In the genomic region with DNA sequence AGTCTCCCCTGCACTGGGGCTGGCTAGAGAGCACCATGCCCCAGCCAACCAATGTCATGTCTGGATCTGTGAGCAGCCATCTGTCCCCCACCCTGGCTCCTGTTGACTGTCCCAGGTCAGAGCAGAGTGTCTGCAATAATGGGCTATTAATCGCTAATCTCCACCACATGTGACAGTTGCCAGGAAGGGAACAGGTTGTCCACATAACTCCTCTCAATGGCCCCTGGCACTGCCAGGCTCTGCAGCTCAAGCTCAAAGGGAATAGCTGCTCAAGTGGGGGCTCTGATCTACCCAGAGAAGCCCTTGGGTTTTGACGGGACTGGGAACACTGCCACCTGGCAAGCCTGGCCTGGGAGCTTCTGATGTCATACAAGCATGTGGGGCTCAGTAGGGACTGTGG, we compare ENCODE assay signal across 9 mouse cellular contexts.
DNase-seq lines count a peak whose midpoint lies in the region; ATAC-seq lines count a peak whose summit lies in the region.
"Had no signal": no experiment of that assay in that cellular context is flagged by ENCODE, and none has a peak within 500 bp of the region (broad histone marks: within the 10 kb centered on the region; RNA-seq: fewer than 3 reads in every experiment).

No protein-coding gene starts in this region.

- no peak overlapping the region for H3K4me2 ChIP-seq in intestine, embryonic 15.5 days (replicated peaks)
- H3K4me2 ChIP-seq: limb, embryonic 15.5 days had no signal

- intact Hi-C loops in heart, postnatal 36 days (cut with DNase I): no loop called here

- no peaks in the 10 kb centered on the region for H3K9me3 ChIP-seq in intestine, embryonic 15.5 days
- H3K9me3 ChIP-seq: limb, embryonic 15.5 days had no signal

- no peak for ATAC-seq in intestine, embryonic 15.5 days

- no peaks in the 10 kb centered on the region for H3K4me1 ChIP-seq in intestine, embryonic 15.5 days (replicated peaks)

- H3K27me3 ChIP-seq in intestine, embryonic 15.5 days (replicated peaks): no peaks in the 10 kb centered on the region

- 64% methylated on average over 2 of the region's 2 CpGs for WGBS in intestine, embryonic 15.5 days

- H3K36me3 ChIP-seq in intestine, embryonic 15.5 days: no peaks in the 10 kb centered on the region
- H3K36me3 ChIP-seq: limb, embryonic 15.5 days had no signal

- no peak overlapping the region for H3K9ac ChIP-seq in intestine, embryonic 15.5 days
- H3K9ac ChIP-seq: limb, embryonic 15.5 days had no signal

- H3K4me3 ChIP-seq in intestine, embryonic 15.5 days (replicated peaks): no peak overlapping the region
- H3K4me3 ChIP-seq: limb, embryonic 15.5 days had no signal

- H3K27ac ChIP-seq in intestine, embryonic 15.5 days: no peak overlapping the region
- H3K27ac ChIP-seq: limb, embryonic 15.5 days had no signal

- peak; percentile 13 for DNase-seq in cerebellum, adult 11-12 months
- DNase-seq in cerebellum, adult 8-10 months: no peak
- peak; percentile 54 for DNase-seq in layer of hippocampus, adult 9-11 months
- DNase-seq in layer of hippocampus, adult 9-10 months (ENCODE audit: low spot score): no peak
- DNase-seq in cerebellum, adult 18-20 months: peak; percentile 6 to 9
- DNase-seq in heart, postnatal 36 days: peak; percentile 75 to 76
- no peak for DNase-seq in T-cell, adult 2 months (ENCODE audit: low spot score)

Comparison
In these comparisons a context has a peak if more than half of its experiments do, and no peak if none do; other contexts are left out.
1. DNase-seq: peak in cerebellum, adult 11-12 months (single experiment), layer of hippocampus, adult 9-11 months (single experiment), cerebellum, adult 18-20 months (2 of 2) and heart, postnatal 36 days (2 of 2); none in cerebellum, adult 8-10 months (single experiment), layer of hippocampus, adult 9-10 months (single experiment) and T-cell, adult 2 months (single experiment).